Comparison of ENCODE assay signal across 12 mouse cellular contexts in genomic region chr19:6933102-6933435, GRCm38 (mm10). TPM values are rescaled to one million over a fixed set of nuclear protein-coding genes. Genes with fewer than 3 reads are reported as not detected.
DNase-seq lines count a peak whose midpoint lies in the region; ATAC-seq lines count a peak whose summit lies in the region.
"Had no signal": no experiment of that assay in that cellular context is flagged by ENCODE, and none has a peak within 500 bp of the region (broad histone marks: within the 10 kb centered on the region; RNA-seq: fewer than 3 reads in every experiment).

No protein-coding gene starts in this region.

- ATAC-seq in heart, embryonic 12.5 days (ENCODE audit: insufficient number of reproducible peaks, low FRiP score), result no peak
- ATAC-seq in lung, embryonic 16.5 days (ENCODE audit: low read depth), result no peak
- no peak for ATAC-seq in intestine, embryonic 15.5 days
- ATAC-seq in neural tube, embryonic 14.5 days (ENCODE audit: low read depth), result no peak
- ATAC-seq: CD4-positive, CD25-positive, alpha-beta regulatory T cell, adult 4 months had no signal

- peak overlapping the region; percentile 83 for H3K4me2 ChIP-seq in heart, embryonic 12.5 days
- no peak overlapping the region for H3K4me2 ChIP-seq in lung, embryonic 16.5 days (ENCODE audit: low read depth, low read length)
- no peak overlapping the region; the same call in 1 of the 2 replicates for H3K4me2 ChIP-seq in intestine, embryonic 15.5 days (replicated peaks)
- no peak overlapping the region for H3K4me2 ChIP-seq in neural tube, embryonic 14.5 days (ENCODE audit: low read depth, low read length)

- peak overlapping the region; percentile 53; the same call in 1 of the 2 replicates for H3K9ac ChIP-seq in heart, embryonic 12.5 days
- no peak overlapping the region for H3K9ac ChIP-seq in lung, embryonic 16.5 days (ENCODE audit: low read length)
- no peak overlapping the region for H3K9ac ChIP-seq in intestine, embryonic 15.5 days
- peak overlapping the region; percentile 55; the same call in 1 of the 2 replicates for H3K9ac ChIP-seq in neural tube, embryonic 14.5 days (replicated peaks; ENCODE audit: low read depth, low read length)

- DNase-seq in heart, postnatal 4 days, result no peak
- DNase-seq in lung, postnatal 10 days, result no peak
- DNase-seq in embryo, embryonic 10.5 days (ENCODE audit: low spot score), result no peak
- DNase-seq in retina, embryonic 14.5 days (ENCODE audit: low spot score), result no peak
- DNase-seq: liver had no signal

- WGBS in heart, embryonic 12.5 days, result 24% methylated on average over 4 of the region's 4 CpGs
- WGBS in lung, embryonic 16.5 days, result 21% methylated on average over 4 of the region's 4 CpGs
- WGBS in intestine, embryonic 15.5 days, result 26% methylated on average over 4 of the region's 4 CpGs
- 29% methylated on average over 4 of the region's 4 CpGs for WGBS in neural tube, embryonic 14.5 days

- peak overlapping the region; percentile 43 for H3K4me3 ChIP-seq in heart, embryonic 12.5 days
- H3K4me3 ChIP-seq in lung, embryonic 16.5 days (ENCODE audit: low read length), result peak overlapping the region; percentile 53; the same call in 1 of the 2 replicates
- 0 out of 2 replicates have a peak overlapping the region, but pooled peaks have one; percentile 41 for H3K4me3 ChIP-seq in intestine, embryonic 15.5 days (replicated peaks)
- peak overlapping the region; percentile 43 for H3K4me3 ChIP-seq in neural tube, embryonic 14.5 days (ENCODE audit: low read depth, low read length)
- H3K4me3 ChIP-seq: erythroblast, embryonic 14.5 days had no signal

- peaks cover 83% of the 10 kb centered on the region for H3K27me3 ChIP-seq in heart, embryonic 12.5 days (replicated peaks)
- peaks cover 71% of the 10 kb centered on the region for H3K27me3 ChIP-seq in lung, embryonic 16.5 days (ENCODE audit: control insufficient read depth, insufficient read depth, low read depth, low read length)
- H3K27me3 ChIP-seq in intestine, embryonic 15.5 days (replicated peaks), result peaks cover 65% of the 10 kb centered on the region
- peaks cover 49% of the 10 kb centered on the region for H3K27me3 ChIP-seq in neural tube, embryonic 14.5 days (ENCODE audit: control insufficient read depth, insufficient read depth, low read length)

- peaks cover 14% of the 10 kb centered on the region for H3K4me1 ChIP-seq in heart, embryonic 12.5 days (replicated peaks)
- peaks cover 11% of the 10 kb centered on the region for H3K4me1 ChIP-seq in lung, embryonic 16.5 days (replicated peaks; ENCODE audit: control insufficient read depth, insufficient read depth, low read length)
- H3K4me1 ChIP-seq in intestine, embryonic 15.5 days (replicated peaks), result peaks cover 14% of the 10 kb centered on the region
- H3K4me1 ChIP-seq in neural tube, embryonic 14.5 days (ENCODE audit: control insufficient read depth, insufficient read depth, low read length), result peaks cover 11% of the 10 kb centered on the region

- H3K9me3 ChIP-seq in heart, embryonic 12.5 days (replicated peaks), result no peaks in the 10 kb centered on the region
- no peaks in the 10 kb centered on the region for H3K9me3 ChIP-seq in lung, embryonic 16.5 days (ENCODE audit: control insufficient read depth, low read length)
- H3K9me3 ChIP-seq in intestine, embryonic 15.5 days, result no peaks in the 10 kb centered on the region
- H3K9me3 ChIP-seq in neural tube, embryonic 14.5 days (ENCODE audit: control insufficient read depth, low read length), result no peaks in the 10 kb centered on the region

- 0 out of 2 replicates have a peak, but pooled peaks cover 2% of the 10 kb centered on the region for H3K36me3 ChIP-seq in heart, embryonic 12.5 days
- H3K36me3 ChIP-seq in lung, embryonic 16.5 days (ENCODE audit: control insufficient read depth, insufficient read depth, low read length), result no peaks in the 10 kb centered on the region
- H3K36me3 ChIP-seq in intestine, embryonic 15.5 days, result no peaks in the 10 kb centered on the region
- H3K36me3 ChIP-seq in neural tube, embryonic 14.5 days (ENCODE audit: control insufficient read depth, insufficient read depth, low read length), result no peaks in the 10 kb centered on the region

- H3K27ac ChIP-seq in heart, embryonic 12.5 days (ENCODE audit: poor library complexity, severe bottlenecking), result no peak overlapping the region
- H3K27ac ChIP-seq in lung, embryonic 16.5 days (ENCODE audit: low read length), result no peak overlapping the region
- H3K27ac ChIP-seq in intestine, embryonic 15.5 days, result no peak overlapping the region
- H3K27ac ChIP-seq in neural tube, embryonic 14.5 days (ENCODE audit: low read depth, low read length), result no peak overlapping the region

RNA-seq across cellular contexts. Expression of gene Kcnk4, which starts 1.2 kb away (rescaled TPM):
- 0.14 and 0.29 TPM in 2 replicates for polyA plus RNA-seq in heart, embryonic 12.5 days (2016; fragmentation: Nextera tagmentation; extraction: Ambion mirVana)
- total RNA-seq in heart, postnatal 4 days (2021), result under 1 TPM in 1 of 2 experiments, not detected in 1; 0.56 TPM
- 0.21 and 0.96 TPM in 2 replicates for polyA plus RNA-seq in lung, embryonic 16.5 days (2015; fragmentation: Nextera tagmentation; extraction: Ambion mirVana)
- 0.29 and 0.40 TPM in 2 replicates for polyA plus RNA-seq in intestine, embryonic 15.5 days (2015; fragmentation: Nextera tagmentation; extraction: Ambion mirVana)
- polyA plus RNA-seq in neural tube, embryonic 14.5 days (2014; fragmentation: Nextera tagmentation; extraction: Ambion mirVana), result 9.4 and 9.9 TPM in 2 replicates
- polyA plus RNA-seq: CD4-positive, CD25-positive, alpha-beta regulatory T cell, adult 4 months; erythroblast, embryonic 14.5 days; small intestine, adult 2 months had no signal

RNA-seq across cellular contexts. Expression of gene Catsperz, which starts 7.9 kb away (rescaled TPM):
- polyA plus RNA-seq in heart, embryonic 12.5 days (2016; fragmentation: Nextera tagmentation; extraction: Ambion mirVana), result 2.2 and 2.3 TPM in 2 replicates
- not detected for total RNA-seq in heart, postnatal 4 days (2021)
- polyA plus RNA-seq in lung, embryonic 16.5 days (2015; fragmentation: Nextera tagmentation; extraction: Ambion mirVana), result 2.5 TPM in 2 replicates
- polyA plus RNA-seq in intestine, embryonic 15.5 days (2015; fragmentation: Nextera tagmentation; extraction: Ambion mirVana), result 1.1 and 1.6 TPM in 2 replicates
- polyA plus RNA-seq in neural tube, embryonic 14.5 days (2014; fragmentation: Nextera tagmentation; extraction: Ambion mirVana), result 0.94 and 5.6 TPM in 2 replicates
- polyA plus RNA-seq: CD4-positive, CD25-positive, alpha-beta regulatory T cell, adult 4 months; erythroblast, embryonic 14.5 days; small intestine, adult 2 months had no signal

RNA-seq across cellular contexts. Expression of gene Bad, which starts 8.6 kb away (rescaled TPM):
- 53.4 and 54.5 TPM in 2 replicates for polyA plus RNA-seq in heart, embryonic 12.5 days (2016; fragmentation: Nextera tagmentation; extraction: Ambion mirVana)
- total RNA-seq in heart, postnatal 4 days (2021), result 10 to 100 TPM; 29.6 to 30.5 TPM
- polyA plus RNA-seq in lung, embryonic 16.5 days (2015; fragmentation: Nextera tagmentation; extraction: Ambion mirVana), result 82.5 and 90.7 TPM in 2 replicates
- 70.0 and 72.4 TPM in 2 replicates for polyA plus RNA-seq in intestine, embryonic 15.5 days (2015; fragmentation: Nextera tagmentation; extraction: Ambion mirVana)
- polyA plus RNA-seq in neural tube, embryonic 14.5 days (2014; fragmentation: Nextera tagmentation; extraction: Ambion mirVana), result 87.4 and 87.8 TPM in 2 replicates

RNA-seq across cellular contexts. Expression of gene Gpr137, which starts 9.2 kb away (rescaled TPM):
- 21.0 and 23.7 TPM in 2 replicates for polyA plus RNA-seq in heart, embryonic 12.5 days (2016; fragmentation: Nextera tagmentation; extraction: Ambion mirVana)
- 10 to 100 TPM; 18.7 to 21.4 TPM for total RNA-seq in heart, postnatal 4 days (2021)
- 25.2 TPM in 2 replicates for polyA plus RNA-seq in lung, embryonic 16.5 days (2015; fragmentation: Nextera tagmentation; extraction: Ambion mirVana)
- polyA plus RNA-seq in intestine, embryonic 15.5 days (2015; fragmentation: Nextera tagmentation; extraction: Ambion mirVana), result 20.4 and 25.5 TPM in 2 replicates
- polyA plus RNA-seq in neural tube, embryonic 14.5 days (2014; fragmentation: Nextera tagmentation; extraction: Ambion mirVana), result 57.3 and 59.6 TPM in 2 replicates

RNA-seq across cellular contexts. Expression of gene Esrra, which starts 11.5 kb away (rescaled TPM):
- polyA plus RNA-seq in heart, embryonic 12.5 days (2016; fragmentation: Nextera tagmentation; extraction: Ambion mirVana), result 27.4 and 30.2 TPM in 2 replicates
- total RNA-seq in heart, postnatal 4 days (2021), result 100 to 1,000 TPM; 111 to 119 TPM
- polyA plus RNA-seq in lung, embryonic 16.5 days (2015; fragmentation: Nextera tagmentation; extraction: Ambion mirVana), result 8.5 and 9.9 TPM in 2 replicates
- polyA plus RNA-seq in intestine, embryonic 15.5 days (2015; fragmentation: Nextera tagmentation; extraction: Ambion mirVana), result 32.2 and 37.6 TPM in 2 replicates
- 6.9 and 8.4 TPM in 2 replicates for polyA plus RNA-seq in neural tube, embryonic 14.5 days (2014; fragmentation: Nextera tagmentation; extraction: Ambion mirVana)

Comparison
In these comparisons a context has a peak if more than half of its experiments do, and no peak if none do; other contexts are left out.
1. H3K9ac ChIP-seq: peak in heart, embryonic 12.5 days (single experiment) and neural tube, embryonic 14.5 days (single experiment); none in lung, embryonic 16.5 days (single experiment) and intestine, embryonic 15.5 days (single experiment).
2. Peak in every context shown above with its lines, with median percentiles within 50 percentile points of each other: H3K4me3 ChIP-seq.